Mouse (Mus musculus): Measurements from ENCODE around the gene Ubr1.

GRCm38 (mm10) chr2:120977926-120978692 lies 7.6 kb upstream of the Ubr1 start:
- no peak for TF ChIP-seq POLR2A (IDR thresholded peaks at IDR 0.05; ENCODE audit: borderline replicate concordance, low read depth, low read length)
- TF ChIP-seq CTCF (IDR thresholded peaks at IDR 0.05; ENCODE audit: low read depth, low read length): no peak

All from bone marrow macrophage, adult 2 months (primary cell).